Mouse (Mus musculus) myocyte (in vitro differentiated cells): Measurements from ENCODE around the gene Tmem63c.

ENCODE experiments used
- CEBPB ChIP-seq: IDR thresholded peaks from 2 replicates; pipeline ENCODE4 v1.6.1; 2011; ENCODE audit warnings: mild to moderate bottlenecking, moderate library complexity; ENCODE audit not compliant: poor library complexity, insufficient read depth, severe bottlenecking
- E2F4 ChIP-seq: IDR thresholded peaks from one replicate; pipeline ENCODE4 v1.6.1; 2011; ENCODE audit warnings: mild to moderate bottlenecking, control low read depth, moderate library complexity; ENCODE audit not compliant: insufficient read depth
- MAX ChIP-seq: IDR thresholded peaks from one replicate; pipeline ENCODE4 v1.6.1; 2011; ENCODE audit warnings: low read depth, mild to moderate bottlenecking, control low read depth
- POLR2A ChIP-seq: IDR thresholded peaks from one replicate; pipeline ENCODE4 v1.6.1; 2011; ENCODE audit warnings: low read depth, mild to moderate bottlenecking, control low read depth, moderate library complexity; ENCODE audit not compliant: insufficient read length
- POLR2AphosphoS2 ChIP-seq: IDR thresholded peaks from one replicate; pipeline ENCODE4 v1.6.1; 2011; ENCODE audit warnings: low read depth, control low read depth; ENCODE audit not compliant: insufficient read length
- REST ChIP-seq: IDR thresholded peaks from one replicate; pipeline ENCODE4 v1.6.1; 2011; ENCODE audit warnings: mild to moderate bottlenecking, control low read depth, moderate library complexity; ENCODE audit not compliant: insufficient read depth, insufficient read length
- SRF ChIP-seq: IDR thresholded peaks from one replicate; pipeline ENCODE4 v1.6.1; 2011; ENCODE audit warnings: low read depth; ENCODE audit not compliant: control insufficient read depth, insufficient read length
- TCF3 ChIP-seq: IDR thresholded peaks from one replicate; pipeline ENCODE4 v1.6.1; 2011; ENCODE audit warnings: low read depth, control low read depth; ENCODE audit not compliant: insufficient read length
- USF1 ChIP-seq: IDR thresholded peaks from one replicate; pipeline ENCODE4 v1.6.1; 2011; ENCODE audit warnings: low read depth, mild to moderate bottlenecking, control low read depth, moderate library complexity

- TF ChIP-seq CEBPB (no peak), POLR2A (no peak), MAX (no peak), USF1 (no peak), E2F4 (no peak), SRF (no peak), POLR2AphosphoS2 (no peak), REST (no peak), TCF3 (no peak)
Measured at GRCm38 (mm10) chr12:87004596-87004995, 16.5 kb upstream of the Tmem63c start.
